Mouse (Mus musculus) ES-Bruce4 (cell line): ENCODE measurements around the gene Ogt.

Source experiments
- CTCF ChIP-seq: IDR thresholded peaks from one replicate; pipeline ENCODE4 v1.8.1; 2011; ENCODE audit warnings: low read depth, low read length
- POLR2A ChIP-seq: IDR thresholded peaks from one replicate; pipeline ENCODE4 v1.8.1; 2011; ENCODE audit warnings: low read length; ENCODE audit not compliant: insufficient read depth

GRCm38 (mm10) chrX:101646621-101647020 lies 6.8 kb downstream of the Ogt start:
- TF ChIP-seq POLR2A, result no peak
- TF ChIP-seq CTCF, result no peak
